Mouse (Mus musculus) ES-E14 (cell line): ENCODE data around the gene Sftpd.

Experiments
- CHD2 ChIP-seq: IDR thresholded peaks from 2 replicates; pipeline ENCODE4 v1.6.1; 2014; ENCODE audit warnings: mild to moderate bottlenecking, low read depth, low read length, inconsistent platforms
- HCFC1 ChIP-seq: IDR thresholded peaks from 2 replicates; pipeline ENCODE4 v1.6.1; 2012; ENCODE audit warnings: low read length, inconsistent platforms, borderline replicate concordance; ENCODE audit not compliant: insufficient read depth
- ZC3H11A ChIP-seq: IDR thresholded peaks from 2 replicates; pipeline ENCODE4 v1.6.1; 2012; ENCODE audit warnings: low read depth, mild to moderate bottlenecking, inconsistent platforms, low read length, borderline replicate concordance

GRCm38 (mm10) chr14:41167278-41167677 lies 17.7 kb downstream of the Sftpd start:
- TF ChIP-seq ZC3H11A: no peak
- no peak for TF ChIP-seq HCFC1
- TF ChIP-seq CHD2: no peak
